Mouse (Mus musculus): ENCODE results near the gene Lmo1.

GRCm38 (mm10) chr7:109221716-109222110, 46.7 kb upstream of the Lmo1 start:
- TF ChIP-seq CTCF (conservative IDR thresholded peaks at IDR 0.05; ENCODE audit: low read length) (no peak), POU5F1 (IDR thresholded peaks at IDR 0.05; ENCODE audit: borderline replicate concordance, low read length) (no peak), NANOG (IDR thresholded peaks at IDR 0.05; ENCODE audit: borderline replicate concordance, low read length) (no peak)
